Mouse (Mus musculus) lung, adult 2 months (tissue): ENCODE measurements around the gene Nr2c2ap. TPM values are rescaled to one million over a fixed set of nuclear protein-coding genes. Genes with fewer than 3 reads are reported as not detected.

Experiments used
- DNase-seq: peaks from one replicate; pipeline ENCODE4 v3.0.0; 2022
- H3K4me1 ChIP-seq: fragments of 200-500 bp; 2 replicates; pipeline ENCODE4 v1.6.1; 2011; ENCODE audit warnings: low read length; ENCODE audit not compliant: control insufficient read depth, insufficient read depth
- H3K4me3 ChIP-seq: fragments of 200-500 bp; replicated peaks from 2 replicates; pipeline ENCODE3; 2011; ENCODE audit warnings: low read depth, mild to moderate bottlenecking, control low read depth, low read length; ENCODE audit errors: extremely low read depth
- CTCF ChIP-seq: fragments of 200-500 bp; IDR thresholded peaks from 2 replicates; pipeline ENCODE4 v1.5.1; 2011; ENCODE audit warnings: mild to moderate bottlenecking, low read length, control low read depth; ENCODE audit not compliant: insufficient read depth
- POLR2A ChIP-seq: fragments of 200-500 bp; IDR thresholded peaks from 2 replicates; pipeline ENCODE4 v1.6.1; 2011; ENCODE audit warnings: low read depth, mild to moderate bottlenecking, control low read depth, low read length, borderline replicate concordance; ENCODE audit errors: extremely low read depth
- WGBS: fragments of 180-500 bp; shearing (Covaris S2); methylation state at CpG from one replicate; pipeline ENCODE4 v1.1.7; 2018; 5-methylcytosine and 5-hydroxymethylcytosine counted together
- polyA plus RNA-seq: library from polyadenylated mRNA; depleted of rRNA; stranded (reverse); fragments of >200 nt; gene quantifications from 2 replicates; pipeline ENCODE4 v1.2.3, GENCODE M21; 2012

Nr2c2ap gene
- polyA plus RNA-seq, 1 experiment, result 14.6 TPM

GRCm38 (mm10) chr8:70118726-70119700 lies 12.1 kb upstream of the Nr2c2ap start:
- Histone ChIP-seq H3K4me3 (no peak overlapping the region), H3K4me1 (no peaks in the 10 kb centered on the region)
- TF ChIP-seq CTCF, result no peak
- TF ChIP-seq POLR2A, result no peak
- WGBS, result 17% methylated on average over 17 of the region's 17 CpGs
- no peak for DNase-seq

GRCm38 (mm10) chr8:70120667-70121066 lies 10.5 kb upstream of the Nr2c2ap start, which contains the start of gene Ncan:
TSS of gene Ncan (minus strand) at chr8:70120873.
- TF ChIP-seq CTCF (no peak), POLR2A (no peak)
- no peak for DNase-seq

GRCm38 (mm10) chr8:70122863-70123262 lies 8.3 kb upstream of the Nr2c2ap start:
- DNase-seq, result no peak
- Histone ChIP-seq H3K4me3 (no peak overlapping the region), H3K4me1 (no peaks in the 10 kb centered on the region)
- 56% methylated on average over 2 of the region's 2 CpGs for WGBS
- TF ChIP-seq CTCF, result peak; percentile 42
- no peak for TF ChIP-seq POLR2A

More at GRCm38 (mm10) chr8:70120667-70121066, 10.5 kb upstream of the Nr2c2ap start, which contains the start of gene Ncan:
- WGBS, result 2% methylated on average over 19 of the region's 19 CpGs
- Histone ChIP-seq H3K4me1 (no peaks in the 10 kb centered on the region), H3K4me3 (no peak within 1 kb of the TSS)

- Histone ChIP-seq H3K4me1 (no peaks in the 10 kb centered on the region), H3K4me3 (no peak overlapping the region)
- 58% methylated on average over 8 of the region's 8 CpGs for WGBS
- no peak for TF ChIP-seq POLR2A
- no peak for TF ChIP-seq CTCF
- DNase-seq, result no peak
These were observed 6.1 kb upstream of the Nr2c2ap start for GRCm38 (mm10) chr8:70124992-70125391.

GRCm38 (mm10) chr8:70128435-70128834 lies 2.7 kb upstream of the Nr2c2ap start:
- TF ChIP-seq POLR2A (no peak), CTCF (no peak)
- Histone ChIP-seq H3K4me1 (peaks cover 3% of the 10 kb centered on the region; the same call in 1 of the 2 replicates), H3K4me3 (no peak overlapping the region)
- no peak for DNase-seq
- 50% methylated on average over 3 of the region's 3 CpGs for WGBS

GRCm38 (mm10) chr8:70129309-70129952 lies 1.7 kb upstream of the Nr2c2ap start:
- Histone ChIP-seq H3K4me1 (peaks cover 3% of the 10 kb centered on the region; the same call in 1 of the 2 replicates), H3K4me3 (no peak overlapping the region)
- DNase-seq, result no peak
- no peak for TF ChIP-seq POLR2A
- TF ChIP-seq CTCF, result no peak
- 51% methylated on average over 9 of the region's 9 CpGs for WGBS

GRCm38 (mm10) chr8:70130066-70130465 lies 1.1 kb upstream of the Nr2c2ap start:
- 81% methylated on average over 3 of the region's 3 CpGs for WGBS
- Histone ChIP-seq H3K4me3 (no peak overlapping the region), H3K4me1 (peaks cover 3% of the 10 kb centered on the region; the same call in 1 of the 2 replicates)
- DNase-seq, result no peak
- no peak for TF ChIP-seq CTCF
- no peak for TF ChIP-seq POLR2A

GRCm38 (mm10) chr8:70134086-70134485 lies 3.0 kb downstream of the Nr2c2ap start:
- no peak for TF ChIP-seq CTCF
- 90% methylated on average over 5 of the region's 5 CpGs for WGBS

GRCm38 (mm10) chr8:70134931-70135330 lies 3.8 kb downstream of the Nr2c2ap start:
- no peak for DNase-seq
- peaks cover 5% of the 10 kb centered on the region; the same call in 1 of the 2 replicates for H3K4me1 ChIP-seq
- WGBS, result 90% methylated on average over 9 of the region's 9 CpGs
- H3K4me3 ChIP-seq, result no peak overlapping the region
- TF ChIP-seq CTCF (no peak), POLR2A (no peak)

More at GRCm38 (mm10) chr8:70134086-70134485, 3.0 kb downstream of the Nr2c2ap start:
- H3K4me3 ChIP-seq, result no peak overlapping the region
- peaks cover 5% of the 10 kb centered on the region; the same call in 1 of the 2 replicates for H3K4me1 ChIP-seq
- DNase-seq, result no peak

GRCm38 (mm10) chr8:70136591-70136990 lies 5.5 kb downstream of the Nr2c2ap start:
- H3K4me1 ChIP-seq, result peaks cover 12% of the 10 kb centered on the region
- no peak overlapping the region for H3K4me3 ChIP-seq
- DNase-seq, result no peak
- TF ChIP-seq POLR2A (no peak), CTCF (no peak)
- WGBS, result 86% methylated on average over 4 of the region's 4 CpGs
